Mouse (Mus musculus): Measurements from ENCODE around the gene Olfr1153. TPM values are rescaled to one million over a fixed set of nuclear protein-coding genes. Genes with fewer than 3 reads are reported as not detected.

Olfr1153 gene
- not detected in 2 replicates for polyA plus RNA-seq (2015; fragmentation: Nextera tagmentation; extraction: Ambion mirVana)

DNA sequence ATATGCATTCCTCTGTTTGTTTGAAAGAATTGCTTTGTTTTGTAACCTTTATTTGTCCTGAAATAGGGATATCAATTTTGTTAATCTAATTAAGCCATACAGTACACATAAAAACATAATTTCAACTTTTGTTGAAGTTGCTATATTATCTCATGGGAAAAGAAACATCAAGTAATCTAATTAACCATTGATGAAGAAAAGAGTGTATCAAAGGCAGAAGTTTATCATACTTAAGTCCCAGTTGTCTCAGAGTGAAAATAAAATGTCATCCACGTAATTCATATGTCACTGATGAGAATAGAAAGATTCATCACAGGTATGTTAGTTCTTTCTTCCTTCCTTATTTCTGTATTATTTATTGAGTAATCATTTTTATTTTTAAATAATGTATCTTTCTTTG is at the start of gene Olfr1153:
Gene Olfr1153 (plus strand): TSS at position 301 of the 400 bp plus-strand sequence.
- no peak within 1 kb of the TSS for H3K27ac ChIP-seq (ENCODE audit: low read length)
- no peak within 1 kb of the TSS for H3K9ac ChIP-seq (ENCODE audit: low read length)
- no peak within 1 kb of the TSS for H3K4me3 ChIP-seq (ENCODE audit: low read length)
- no peak within 1 kb of the TSS for H3K4me2 ChIP-seq (ENCODE audit: low read depth, low read length)
- no peak for ATAC-seq (replicated peaks; ENCODE audit: extremely low read depth, insufficient read depth, low FRiP score)
- whole genome bisulfite sequencing: 55% methylated on average over 1 of the region's 1 CpGs
- no peaks in the 10 kb centered on the region for H3K27me3 ChIP-seq (ENCODE audit: control insufficient read depth, insufficient read depth, low read length)
- no peaks in the 10 kb centered on the region for H3K36me3 ChIP-seq (ENCODE audit: control insufficient read depth, insufficient read depth)
- H3K9me3 ChIP-seq (replicated peaks; ENCODE audit: control insufficient read depth, low read length): no peaks in the 10 kb centered on the region
- H3K4me1 ChIP-seq (ENCODE audit: control insufficient read depth, insufficient read depth, low read length): no peaks in the 10 kb centered on the region

DNA sequence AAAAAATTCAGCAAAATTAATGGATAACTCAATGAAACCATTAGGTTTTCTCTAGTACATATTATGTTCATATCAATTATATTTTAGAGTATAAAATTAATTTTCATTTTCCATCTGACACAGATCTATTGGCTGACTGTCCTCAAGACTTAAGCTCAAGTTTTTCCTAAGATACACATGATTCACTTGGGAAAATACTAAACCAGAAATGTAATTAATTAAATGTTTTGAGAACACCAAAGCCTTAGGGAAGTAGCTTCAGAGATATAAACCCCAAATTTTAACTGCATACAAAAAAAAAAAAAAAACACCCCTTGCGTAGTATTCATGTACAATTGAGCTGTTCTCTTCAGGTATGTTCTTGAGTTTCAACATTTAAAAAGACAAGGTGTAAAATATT is 39.2 kb upstream of the Olfr1153 start, which contains the start of gene Olfr1151:
Gene Olfr1151 (plus strand): TSS at position 301 of the 400 bp plus-strand sequence.
- Histone ChIP-seq H3K9ac (ENCODE audit: low read length) (no peak within 1 kb of the TSS), H3K27me3 (ENCODE audit: control insufficient read depth, insufficient read depth, low read length) (no peaks in the 10 kb centered on the region), H3K4me3 (ENCODE audit: low read length) (no peak within 1 kb of the TSS), H3K4me2 (ENCODE audit: low read depth, low read length) (no peak within 1 kb of the TSS), H3K36me3 (ENCODE audit: control insufficient read depth, insufficient read depth) (no peaks in the 10 kb centered on the region), H3K9me3 (replicated peaks; ENCODE audit: control insufficient read depth, low read length) (no peaks in the 10 kb centered on the region), H3K4me1 (ENCODE audit: control insufficient read depth, insufficient read depth, low read length) (no peaks in the 10 kb centered on the region), H3K27ac (ENCODE audit: low read length) (no peak within 1 kb of the TSS)
- no peak for ATAC-seq (replicated peaks; ENCODE audit: extremely low read depth, insufficient read depth, low FRiP score)
- 73% methylated on average over 1 of the region's 1 CpGs for WGBS

DNA sequence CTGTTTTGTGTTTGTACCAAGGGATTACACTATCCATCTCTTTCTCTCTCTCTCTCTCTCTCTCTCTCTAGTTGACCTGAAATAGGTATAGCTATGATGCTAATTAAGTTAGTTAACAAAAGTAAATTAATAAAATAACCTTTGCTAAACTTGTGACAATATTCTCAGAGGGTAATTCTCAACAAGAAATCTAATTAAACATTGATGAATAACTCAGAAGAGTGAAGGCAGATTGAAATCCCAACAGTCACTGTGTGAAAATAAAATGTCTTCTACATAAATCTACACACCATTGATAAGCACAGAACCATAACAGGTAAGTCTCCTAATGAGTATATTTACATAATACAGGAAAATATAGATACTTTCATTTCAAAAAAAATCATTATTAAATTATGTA is 28.6 kb upstream of the Olfr1153 start, which contains the start of gene Olfr1152:
Gene Olfr1152 (plus strand): TSS at position 301 of the 400 bp plus-strand sequence.
- no peak within 1 kb of the TSS for H3K27ac ChIP-seq (ENCODE audit: low read length)
- H3K9me3 ChIP-seq (replicated peaks; ENCODE audit: control insufficient read depth, low read length): no peaks in the 10 kb centered on the region
- H3K9ac ChIP-seq (ENCODE audit: low read length): no peak within 1 kb of the TSS
- H3K36me3 ChIP-seq (ENCODE audit: control insufficient read depth, insufficient read depth): no peaks in the 10 kb centered on the region
- no peak within 1 kb of the TSS for H3K4me3 ChIP-seq (ENCODE audit: low read length)
- ATAC-seq (replicated peaks; ENCODE audit: extremely low read depth, insufficient read depth, low FRiP score): no peak
- H3K27me3 ChIP-seq (ENCODE audit: control insufficient read depth, insufficient read depth, low read length): no peaks in the 10 kb centered on the region
- H3K4me1 ChIP-seq (ENCODE audit: control insufficient read depth, insufficient read depth, low read length): no peaks in the 10 kb centered on the region
- H3K4me2 ChIP-seq (ENCODE audit: low read depth, low read length): no peak within 1 kb of the TSS

- no peak within 1 kb of the TSS for H3K4me3 ChIP-seq (ENCODE audit: low read length)
- 68% methylated on average over 1 of the region's 1 CpGs for WGBS
- ATAC-seq (replicated peaks; ENCODE audit: extremely low read depth, insufficient read depth, low FRiP score): no peak
Measured at GRCm38 (mm10) chr2:87905066-87905465, 10.3 kb downstream of the Olfr1153 start, which contains the start of gene Olfr1154. Gene Olfr1154, minus strand, starts transcription at chr2:87905166.

GRCm38 (mm10) chr2:87945037-87945436 is 50.3 kb downstream of the Olfr1153 start, which contains the start of gene Olfr1155:
Gene Olfr1155, minus strand, starts transcription at chr2:87945137.
- H3K27ac ChIP-seq (ENCODE audit: low read length): no peak within 1 kb of the TSS
- H3K27me3 ChIP-seq (ENCODE audit: control insufficient read depth, insufficient read depth, low read length): no peaks in the 10 kb centered on the region
- no peaks in the 10 kb centered on the region for H3K36me3 ChIP-seq (ENCODE audit: control insufficient read depth, insufficient read depth)
- H3K9ac ChIP-seq (ENCODE audit: low read length): no peak within 1 kb of the TSS
- no peak within 1 kb of the TSS for H3K4me2 ChIP-seq (ENCODE audit: low read depth, low read length)
- 93% methylated on average over 1 of the region's 1 CpGs for WGBS
- H3K4me3 ChIP-seq (ENCODE audit: low read length): no peak within 1 kb of the TSS
- H3K9me3 ChIP-seq (replicated peaks; ENCODE audit: control insufficient read depth, low read length): no peaks in the 10 kb centered on the region; the same call in 1 of the 2 replicates
- no peaks in the 10 kb centered on the region for H3K4me1 ChIP-seq (ENCODE audit: control insufficient read depth, insufficient read depth, low read length)
- ATAC-seq (replicated peaks; ENCODE audit: extremely low read depth, insufficient read depth, low FRiP score): no peak

More at GRCm38 (mm10) chr2:87905066-87905465, 10.3 kb downstream of the Olfr1153 start, which contains the start of gene Olfr1154:
- Histone ChIP-seq H3K4me2 (ENCODE audit: low read depth, low read length) (no peak within 1 kb of the TSS), H3K9ac (ENCODE audit: low read length) (no peak within 1 kb of the TSS), H3K4me1 (ENCODE audit: control insufficient read depth, insufficient read depth, low read length) (no peaks in the 10 kb centered on the region), H3K36me3 (ENCODE audit: control insufficient read depth, insufficient read depth) (no peaks in the 10 kb centered on the region), H3K27me3 (ENCODE audit: control insufficient read depth, insufficient read depth, low read length) (no peaks in the 10 kb centered on the region), H3K9me3 (replicated peaks; ENCODE audit: control insufficient read depth, low read length) (no peaks in the 10 kb centered on the region), H3K27ac (ENCODE audit: low read length) (no peak within 1 kb of the TSS)

Other genes starting within 250 kb of the Olfr1153 start
- not detected in 2 replicates for gene Olfr1133, start 247.6 kb upstream of the Olfr1153 start, polyA plus RNA-seq (2015; fragmentation: Nextera tagmentation; extraction: Ambion mirVana)
- gene Olfr1134, start 236.5 kb upstream of the Olfr1153 start, polyA plus RNA-seq (2015; fragmentation: Nextera tagmentation; extraction: Ambion mirVana): not detected in 2 replicates
- gene Olfr1135, start 221.3 kb upstream of the Olfr1153 start, polyA plus RNA-seq (2015; fragmentation: Nextera tagmentation; extraction: Ambion mirVana): not detected in 2 replicates
- gene Olfr1136, start 201.0 kb upstream of the Olfr1153 start, polyA plus RNA-seq (2015; fragmentation: Nextera tagmentation; extraction: Ambion mirVana): not detected in 2 replicates
- gene Olfr1137, start 181.8 kb upstream of the Olfr1153 start, polyA plus RNA-seq (2015; fragmentation: Nextera tagmentation; extraction: Ambion mirVana): not detected in 2 replicates
- not detected in 2 replicates for gene Olfr1138, start 155.0 kb upstream of the Olfr1153 start, polyA plus RNA-seq (2015; fragmentation: Nextera tagmentation; extraction: Ambion mirVana)
- gene Olfr1140, start 151.2 kb upstream of the Olfr1153 start, polyA plus RNA-seq (2015; fragmentation: Nextera tagmentation; extraction: Ambion mirVana): not detected in 2 replicates
- not detected in 2 replicates for gene Olfr1141, start 141.0 kb upstream of the Olfr1153 start, polyA plus RNA-seq (2015; fragmentation: Nextera tagmentation; extraction: Ambion mirVana)
- gene Olfr152, start 115.5 kb upstream of the Olfr1153 start, polyA plus RNA-seq (2015; fragmentation: Nextera tagmentation; extraction: Ambion mirVana): not detected in 2 replicates
- not detected in 2 replicates for gene Olfr1143, start 94.4 kb upstream of the Olfr1153 start, polyA plus RNA-seq (2015; fragmentation: Nextera tagmentation; extraction: Ambion mirVana)
- not detected in 2 replicates for gene Olfr1145, start 85.1 kb upstream of the Olfr1153 start, polyA plus RNA-seq (2015; fragmentation: Nextera tagmentation; extraction: Ambion mirVana)
- not detected in 2 replicates for gene Olfr1148, start 64.4 kb upstream of the Olfr1153 start, polyA plus RNA-seq (2015; fragmentation: Nextera tagmentation; extraction: Ambion mirVana)
- gene Olfr1150-ps1, start 51.0 kb upstream of the Olfr1153 start, polyA plus RNA-seq (2015; fragmentation: Nextera tagmentation; extraction: Ambion mirVana): not detected in 2 replicates
- gene Olfr1151, start 39.1 kb upstream of the Olfr1153 start, polyA plus RNA-seq (2015; fragmentation: Nextera tagmentation; extraction: Ambion mirVana): not detected in 2 replicates
- not detected in 2 replicates for gene Olfr1152, start 28.5 kb upstream of the Olfr1153 start, polyA plus RNA-seq (2015; fragmentation: Nextera tagmentation; extraction: Ambion mirVana)
- not detected in 2 replicates for gene Olfr1154, start 10.2 kb downstream of the Olfr1153 start, polyA plus RNA-seq (2015; fragmentation: Nextera tagmentation; extraction: Ambion mirVana)
- gene Olfr1155, start 50.2 kb downstream of the Olfr1153 start, polyA plus RNA-seq (2015; fragmentation: Nextera tagmentation; extraction: Ambion mirVana): not detected in 2 replicates
- gene Olfr1156, start 58.1 kb downstream of the Olfr1153 start, polyA plus RNA-seq (2015; fragmentation: Nextera tagmentation; extraction: Ambion mirVana): not detected in 2 replicates
- not detected in 2 replicates for gene Olfr1157, start 73.3 kb downstream of the Olfr1153 start, polyA plus RNA-seq (2015; fragmentation: Nextera tagmentation; extraction: Ambion mirVana)
- gene Olfr74, start 79.7 kb downstream of the Olfr1153 start, polyA plus RNA-seq (2015; fragmentation: Nextera tagmentation; extraction: Ambion mirVana): not detected in 2 replicates
- not detected in 2 replicates for gene Olfr1158, start 95.2 kb downstream of the Olfr1153 start, polyA plus RNA-seq (2015; fragmentation: Nextera tagmentation; extraction: Ambion mirVana)
- not detected in 2 replicates for gene Olfr1160, start 113.3 kb downstream of the Olfr1153 start, polyA plus RNA-seq (2015; fragmentation: Nextera tagmentation; extraction: Ambion mirVana)
- not detected in 2 replicates for gene Olfr1161, start 127.8 kb downstream of the Olfr1153 start, polyA plus RNA-seq (2015; fragmentation: Nextera tagmentation; extraction: Ambion mirVana)
- not detected in 2 replicates for gene Olfr73, start 142.7 kb downstream of the Olfr1153 start, polyA plus RNA-seq (2015; fragmentation: Nextera tagmentation; extraction: Ambion mirVana)
- not detected in 2 replicates for gene Olfr1162, start 156.2 kb downstream of the Olfr1153 start, polyA plus RNA-seq (2015; fragmentation: Nextera tagmentation; extraction: Ambion mirVana)
- not detected in 2 replicates for gene Olfr1163, start 176.9 kb downstream of the Olfr1153 start, polyA plus RNA-seq (2015; fragmentation: Nextera tagmentation; extraction: Ambion mirVana)
- gene Olfr1164, start 199.0 kb downstream of the Olfr1153 start, polyA plus RNA-seq (2015; fragmentation: Nextera tagmentation; extraction: Ambion mirVana): not detected in 2 replicates
- gene Olfr1166, start 233.3 kb downstream of the Olfr1153 start, polyA plus RNA-seq (2015; fragmentation: Nextera tagmentation; extraction: Ambion mirVana): not detected in 2 replicates